Mouse (Mus musculus) central nervous system, embryonic 18 days (tissue): ENCODE data around the gene Ucn2. TPM values are rescaled to one million over a fixed set of nuclear protein-coding genes. Genes with fewer than 3 reads are reported as not detected.

Experiments used
- polyA plus RNA-seq: library from polyadenylated mRNA; depleted of rRNA; stranded (reverse); fragments of >200 nt; gene quantifications from 2 replicates; pipeline ENCODE4 v1.2.3, GENCODE M21; 2012; rRNA removed

Ucn2 gene
- 0.25 and 0.28 TPM in 2 replicates for polyA plus RNA-seq

DNA sequence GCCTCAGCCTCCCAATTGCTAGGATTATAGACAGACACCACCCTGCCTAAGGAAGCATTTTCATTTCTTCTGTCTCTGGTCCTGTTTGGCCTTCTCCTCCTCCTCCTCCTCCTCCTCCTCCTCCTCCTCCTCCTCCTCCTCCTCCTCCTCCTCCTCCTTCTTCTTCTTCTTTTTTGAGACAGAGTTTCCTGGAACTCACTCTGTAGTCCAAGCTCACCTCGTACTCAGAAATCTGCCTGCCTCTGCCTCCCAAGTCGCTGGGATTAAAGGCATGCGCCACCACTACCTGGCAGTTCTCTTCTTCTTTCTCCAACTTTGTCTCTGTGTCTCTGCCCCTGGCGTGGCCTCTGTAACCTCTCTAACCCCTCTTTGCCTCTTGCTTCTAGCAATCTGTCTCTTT is at the start of gene Ucn2:
Gene Ucn2 (plus strand): TSS at position 301 of the 400 bp plus-strand sequence.

DNA sequence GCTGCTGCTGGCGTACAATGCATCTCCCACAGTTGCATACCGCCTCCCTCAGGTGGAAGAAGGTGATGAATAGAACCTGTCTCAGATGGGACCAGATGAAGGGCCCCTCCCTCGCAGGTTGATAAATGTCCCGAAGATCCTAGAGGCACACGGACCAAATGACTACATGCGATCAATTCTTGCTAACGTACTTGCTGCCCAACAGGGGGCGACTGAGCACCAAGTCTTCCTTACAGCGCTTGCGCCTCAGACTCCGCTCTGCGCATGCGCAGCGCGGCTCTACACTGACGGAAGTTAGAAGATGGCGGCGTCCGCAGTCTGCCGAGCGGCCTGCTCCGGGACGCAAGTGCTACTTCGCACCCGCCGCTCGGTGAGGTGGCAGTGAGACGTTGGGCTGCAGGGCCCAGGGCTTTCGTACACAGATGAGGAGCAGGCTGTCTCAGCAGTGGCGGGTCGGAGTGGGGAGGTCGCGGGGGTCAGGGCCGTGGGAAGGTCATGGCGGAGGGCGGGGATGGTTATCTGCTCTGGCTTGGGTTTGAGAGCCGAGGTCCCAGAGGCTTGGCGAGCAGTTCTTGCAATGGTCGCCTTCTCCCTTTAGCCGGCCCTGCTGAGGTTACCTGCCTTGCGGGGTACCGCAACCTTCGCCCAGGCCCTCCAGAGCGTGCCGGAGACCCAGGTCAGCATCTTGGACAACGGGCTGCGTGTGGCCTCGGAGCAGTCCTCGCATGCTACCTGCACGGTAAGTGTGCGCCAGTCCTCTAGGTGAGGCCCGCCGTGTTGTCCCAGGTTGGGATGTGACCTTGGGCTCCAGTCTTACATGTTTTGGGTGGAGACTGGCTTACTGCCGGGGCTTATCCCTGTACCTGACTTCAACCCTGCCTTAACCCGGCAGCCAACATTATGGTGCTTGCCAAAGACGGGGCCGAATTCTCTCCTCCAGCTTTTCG is 49.1 kb upstream of the Ucn2 start, which contains the start of gene Uqcrc1:
Gene Uqcrc1 (plus strand): TSS at position 216 of the 947 bp plus-strand sequence.

DNA sequence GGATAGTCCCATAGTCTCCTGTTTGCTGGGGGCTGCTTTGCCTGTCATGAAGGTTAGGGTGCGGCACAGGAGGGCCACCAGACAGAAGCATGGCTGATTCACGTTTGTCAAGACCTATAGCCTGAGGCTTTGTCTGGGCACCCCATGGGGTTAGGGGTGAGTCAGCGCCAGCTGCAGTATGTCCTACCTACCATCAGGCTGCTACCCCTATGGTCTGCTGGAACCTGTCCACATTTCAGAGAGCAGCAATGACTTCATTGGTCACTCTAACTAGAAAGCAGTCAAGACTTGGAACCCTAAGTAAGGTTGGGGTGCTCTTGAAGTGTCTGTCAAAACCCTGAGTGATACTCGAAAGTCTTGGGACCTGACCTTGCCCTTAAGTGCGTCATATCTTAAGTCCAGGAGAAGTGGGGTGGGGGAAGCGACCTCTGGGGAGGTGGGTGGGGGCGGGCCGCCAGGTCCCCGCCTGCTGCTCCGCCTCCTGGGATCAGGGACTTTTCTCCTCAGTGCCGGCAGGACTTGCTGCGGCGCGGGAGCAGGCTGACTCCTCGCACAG is 32.7 kb upstream of the Ucn2 start, which contains the start of gene Col7a1:
Gene Col7a1 (plus strand): TSS at position 506 of the 556 bp plus-strand sequence.

DNA sequence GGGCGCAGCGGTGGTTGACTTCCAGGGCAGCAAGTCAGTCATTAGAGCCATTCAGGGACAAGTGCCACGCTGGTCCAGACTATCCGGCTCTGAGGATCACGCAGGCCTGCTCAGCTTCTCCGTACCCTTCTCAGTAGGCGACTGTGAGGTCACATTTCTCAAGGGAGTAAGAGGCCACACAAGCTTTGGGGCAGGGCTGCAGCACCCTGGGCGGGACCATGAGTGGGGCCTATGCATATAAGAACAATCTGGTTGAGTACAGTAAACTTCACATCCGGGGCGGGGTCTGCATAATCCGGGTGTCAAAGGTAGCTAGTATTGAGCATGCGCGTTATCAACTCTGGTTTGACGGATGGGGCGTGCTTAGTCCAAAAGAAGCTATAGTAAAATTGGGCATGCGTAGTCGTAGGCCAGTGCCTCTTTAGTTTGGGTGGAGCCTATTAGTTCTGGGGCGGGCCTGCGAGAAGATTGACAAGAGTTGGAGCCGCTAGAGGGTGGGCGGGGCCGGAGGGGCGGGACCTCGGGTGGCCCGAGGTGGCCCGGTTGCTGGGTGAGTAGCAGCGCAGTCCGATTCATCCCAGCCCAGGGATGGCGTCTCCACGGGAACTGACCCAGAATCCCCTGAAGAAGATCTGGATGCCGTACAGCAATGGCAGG is 5.7 kb downstream of the Ucn2 start, which contains the start of gene Pfkfb4:
Gene Pfkfb4 (plus strand): TSS at position 351 of the 657 bp plus-strand sequence.

Other genes with a start within 250 kb of the Ucn2 start
- gene Ip6k2, start 202.2 kb upstream of the Ucn2 start, polyA plus RNA-seq: 376 and 384 TPM in 2 replicates
- gene Nckipsd, start 177.6 kb upstream of the Ucn2 start, polyA plus RNA-seq: 34.3 and 35.4 TPM in 2 replicates
- gene Celsr3, start 159.7 kb upstream of the Ucn2 start, polyA plus RNA-seq: 82.0 and 92.6 TPM in 2 replicates
- gene Slc26a6, start 132.7 kb upstream of the Ucn2 start, polyA plus RNA-seq: 22.6 and 24.0 TPM in 2 replicates
- gene Tmem89, start 71.4 kb upstream of the Ucn2 start, polyA plus RNA-seq: 0.43 and 0.45 TPM in 2 replicates
- 354 and 371 TPM in 2 replicates for gene Uqcrc1, start 49.4 kb upstream of the Ucn2 start, polyA plus RNA-seq
- gene Col7a1, start 32.4 kb upstream of the Ucn2 start, polyA plus RNA-seq: 4.7 and 4.9 TPM in 2 replicates
- gene Pfkfb4, start 5.8 kb downstream of the Ucn2 start, polyA plus RNA-seq: 35.4 and 39.6 TPM in 2 replicates
- 58.5 and 82.4 TPM in 2 replicates for gene Shisa5, start 52.6 kb downstream of the Ucn2 start, polyA plus RNA-seq
- gene Trex1, start 73.7 kb downstream of the Ucn2 start, polyA plus RNA-seq: 34.6 and 40.3 TPM in 2 replicates
- gene Atrip, start 88.1 kb downstream of the Ucn2 start, polyA plus RNA-seq: 38.5 and 43.7 TPM in 2 replicates
- 9.2 and 10.1 TPM in 2 replicates for gene Ccdc51, start 96.5 kb downstream of the Ucn2 start, polyA plus RNA-seq
- gene Tma7, start 96.6 kb downstream of the Ucn2 start, polyA plus RNA-seq: 244 and 257 TPM in 2 replicates
- 39.4 and 42.9 TPM in 2 replicates for gene Plxnb1, start 109.4 kb downstream of the Ucn2 start, polyA plus RNA-seq
- gene Fbxw21, start 176.0 kb downstream of the Ucn2 start, polyA plus RNA-seq: not detected in 2 replicates
- 0.12 and 0.13 TPM in 2 replicates for gene Fbxw13, start 210.0 kb downstream of the Ucn2 start, polyA plus RNA-seq
- not detected in 2 replicates for gene Fbxw20, start 248.7 kb downstream of the Ucn2 start, polyA plus RNA-seq